Mouse (Mus musculus): Measurements from ENCODE around the gene Lhcgr. TPM values are rescaled to one million over a fixed set of nuclear protein-coding genes. Genes with fewer than 3 reads are reported as not detected.

Lhcgr gene
- total RNA-seq, 2 experiments from 2014 or later = 0.05 TPM; not detected in 1

DNA sequence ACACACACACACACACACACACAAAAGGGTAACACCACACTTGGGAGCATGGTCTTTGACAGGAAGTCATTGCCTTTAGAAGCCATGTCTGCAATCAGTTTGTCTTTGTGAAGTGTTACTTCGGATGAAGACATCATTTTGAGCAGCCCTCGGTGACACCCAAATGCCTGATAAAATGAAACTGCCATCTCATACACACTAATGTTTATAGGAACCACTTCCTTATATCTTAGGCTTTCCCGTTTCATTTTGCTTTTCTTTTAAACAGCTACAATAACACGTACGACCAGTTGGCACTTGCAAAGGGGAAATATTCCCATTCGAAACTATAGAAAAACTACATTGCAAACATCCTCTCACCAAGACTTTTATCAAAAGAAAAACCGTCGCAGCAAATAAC lies 42.1 kb downstream of the Lhcgr start:
- intact Hi-C loops (cut with DNase I) = no loop called here
- no peak for DNase-seq

DNA sequence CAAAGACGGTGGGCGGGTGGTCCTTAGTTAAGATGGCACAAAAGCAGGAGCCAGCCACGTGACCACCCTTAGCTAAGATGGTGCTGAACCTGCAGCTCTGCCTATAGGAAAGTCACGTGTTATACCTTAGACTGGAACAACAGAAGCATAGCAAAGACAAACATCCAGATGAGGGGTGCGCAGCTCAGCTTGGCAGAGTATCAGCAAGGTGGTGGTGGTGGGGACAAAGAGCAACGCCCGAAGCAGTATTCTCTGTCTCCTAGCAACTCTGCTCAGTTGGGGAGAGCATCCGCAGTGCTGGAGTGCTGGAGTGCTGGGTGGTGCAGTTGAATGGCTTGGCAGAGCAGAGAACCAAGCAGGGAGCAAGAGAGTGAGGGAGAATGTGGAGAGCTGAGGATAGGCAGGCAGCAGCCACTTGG lies 85.5 kb downstream of the Lhcgr start:
- no peak for DNase-seq
- intact Hi-C loops (cut with DNase I) = no loop called here

DNA sequence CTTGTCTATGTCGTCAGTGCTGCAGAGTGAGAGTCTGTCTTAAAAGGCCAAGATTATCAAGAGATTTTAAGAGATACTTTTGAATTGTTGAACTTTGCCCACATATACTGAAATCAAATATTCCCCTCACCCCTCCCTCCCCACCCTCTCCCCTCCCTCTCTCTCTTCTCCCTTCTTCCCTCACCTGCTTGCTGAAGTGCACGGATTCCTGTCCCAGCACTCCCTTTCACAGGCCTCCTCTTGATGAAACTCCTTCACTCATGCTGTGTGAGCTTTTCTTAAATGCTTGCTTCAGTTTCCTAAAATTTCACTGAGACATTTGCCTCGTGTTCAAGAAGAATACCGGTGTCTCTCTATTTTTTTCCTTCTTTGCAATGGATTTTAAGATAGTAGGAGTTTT lies 88.7 kb downstream of the Lhcgr start:
- no peak for DNase-seq

DNA sequence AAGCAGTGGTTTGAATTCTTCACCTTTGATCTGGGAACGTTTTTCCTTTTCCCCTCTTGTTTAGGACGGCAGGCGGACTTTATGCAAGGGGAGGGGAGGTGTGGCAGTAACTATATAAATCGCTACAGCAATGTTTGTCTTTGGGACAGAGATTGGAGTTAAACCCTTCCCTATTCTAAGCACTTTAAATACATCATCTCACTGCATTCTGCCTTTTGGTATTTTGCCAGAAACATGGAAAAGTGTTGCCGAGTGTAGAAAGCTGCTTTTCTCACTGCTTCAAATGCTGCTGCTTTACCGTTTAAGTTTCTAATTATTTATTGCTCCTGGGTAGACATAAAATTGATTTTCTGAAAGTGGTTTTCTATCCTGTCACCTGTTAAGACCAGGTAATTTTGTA lies 89.4 kb downstream of the Lhcgr start:
- intact Hi-C loops (cut with DNase I) = no loop called here
- no peak for DNase-seq

More for the DNA sequence above, 88.7 kb downstream of the Lhcgr start:
- intact Hi-C loops (cut with DNase I) = no loop called here

DNA sequence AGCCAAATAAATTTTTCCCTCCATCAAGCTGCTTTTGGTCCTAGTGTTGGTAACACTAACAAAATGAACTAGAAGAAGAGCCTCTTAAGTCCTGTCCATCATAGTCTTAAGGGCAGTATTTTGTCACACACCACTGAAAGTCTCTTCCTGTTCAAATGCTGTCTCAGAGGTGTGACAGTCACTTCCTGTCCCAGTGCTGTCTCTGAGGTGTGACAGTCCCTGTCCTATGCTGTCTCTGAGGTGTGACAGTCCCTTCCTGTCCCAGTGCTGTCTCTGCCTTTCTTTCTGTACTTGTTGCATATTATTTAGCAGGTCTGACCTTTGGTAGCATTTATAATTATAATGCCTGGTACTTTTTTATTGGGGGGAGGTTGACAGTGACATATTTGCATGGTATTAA lies 90.9 kb downstream of the Lhcgr start:
- DNase-seq = no peak
- intact Hi-C loops (cut with DNase I) = no loop called here

DNA sequence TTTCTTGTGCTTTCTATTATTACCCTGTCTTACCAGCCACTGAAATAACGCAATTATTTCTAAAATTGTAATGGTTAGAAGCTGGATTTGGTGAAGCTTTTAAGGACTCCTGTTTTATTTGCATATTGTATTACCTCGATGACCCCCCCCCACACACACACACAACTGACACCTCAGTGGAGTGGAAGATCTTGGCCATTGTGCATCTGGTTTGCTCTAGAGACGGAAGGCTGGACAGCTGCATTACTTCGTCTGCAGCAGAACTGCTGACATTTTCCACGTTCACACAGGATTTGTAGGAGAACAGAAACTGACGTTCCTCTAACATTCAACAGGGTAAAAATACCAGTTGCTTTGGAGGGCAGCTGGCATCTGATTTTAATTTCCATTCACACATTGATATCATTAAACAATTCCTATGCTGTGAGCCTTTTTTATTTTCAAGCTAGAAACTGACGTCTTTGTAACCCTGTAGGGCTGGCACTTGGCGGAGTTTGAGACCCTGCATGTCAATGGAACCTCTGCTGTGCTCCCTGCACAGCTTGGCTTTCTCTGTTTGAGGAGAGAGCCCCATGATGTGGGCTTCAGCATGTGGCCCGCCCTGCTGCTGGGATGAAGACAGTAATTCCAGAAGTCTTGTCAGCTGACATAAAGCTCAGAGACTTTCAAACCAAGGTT lies 95.0 kb downstream of the Lhcgr start:
- intact Hi-C loops (cut with DNase I) = no loop called here
- peak in 1 of 2 experiments; percentile 1 for DNase-seq

DNA sequence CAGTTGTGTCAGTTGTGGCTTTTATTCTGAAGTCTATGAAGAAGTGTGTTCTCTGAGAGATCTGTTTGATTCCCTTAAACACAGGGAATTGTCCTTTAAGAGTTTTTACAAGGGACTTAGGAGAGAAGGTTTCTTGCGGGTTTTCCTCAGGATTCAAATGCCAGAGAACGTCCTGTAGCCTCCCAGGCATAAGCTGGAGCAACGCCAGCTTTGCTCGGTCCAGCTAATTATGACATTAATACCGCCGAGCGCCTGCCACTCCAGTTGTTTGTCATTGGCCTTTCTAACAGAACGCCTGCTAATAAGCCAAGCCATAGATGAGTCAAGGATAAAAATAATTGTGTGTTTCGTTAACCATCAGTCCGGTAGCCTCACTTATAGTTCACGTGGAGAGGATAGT lies 103.6 kb downstream of the Lhcgr start:
- intact Hi-C loops (cut with DNase I) = no loop called here
- DNase-seq = no peak

DNA sequence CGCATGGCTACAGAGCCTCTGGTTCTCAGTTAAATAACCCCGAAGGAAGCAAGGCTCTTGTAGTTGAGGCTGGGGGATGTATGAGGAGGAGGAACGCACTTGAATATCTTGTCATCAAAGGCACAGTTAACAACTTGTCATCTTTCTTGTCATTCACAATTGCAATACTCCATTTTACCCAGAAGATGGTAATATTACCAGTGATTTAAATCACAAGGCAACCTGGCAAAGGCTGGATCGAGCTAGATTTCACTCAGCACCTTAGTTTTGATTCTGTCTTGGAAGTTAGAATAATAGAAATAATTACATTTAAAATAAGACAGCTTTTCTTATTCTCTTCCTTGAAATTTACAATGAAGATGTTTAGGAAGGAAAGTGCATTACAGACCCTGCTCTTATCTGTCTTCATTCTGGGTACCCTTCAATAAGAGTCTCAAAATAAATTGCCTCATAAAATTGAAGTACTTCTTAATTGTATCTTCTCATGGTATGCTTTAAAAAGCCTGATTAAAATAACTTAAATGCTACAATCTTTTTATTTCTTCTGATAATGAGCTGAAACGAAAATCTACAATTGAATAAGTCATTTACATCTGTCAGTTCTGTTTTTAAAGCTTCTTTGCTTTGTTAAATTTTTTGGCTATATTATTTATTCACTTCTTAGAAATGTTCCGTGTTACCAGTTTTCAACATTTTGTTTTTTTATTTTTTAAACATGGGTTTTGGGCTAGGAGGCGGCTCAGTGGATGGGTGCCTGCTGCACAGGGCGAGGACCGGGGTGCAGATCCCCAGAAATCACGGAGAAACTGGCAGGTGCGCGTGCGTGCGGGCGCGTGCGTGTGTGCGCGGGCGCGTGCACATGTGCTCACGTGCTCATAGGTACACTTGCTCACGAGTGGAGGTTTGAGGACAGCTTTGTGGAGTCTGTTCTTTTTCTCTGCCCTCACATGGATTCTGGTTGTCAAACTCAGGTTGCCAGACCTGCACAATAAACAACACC lies 116.2 kb downstream of the Lhcgr start:
- intact Hi-C loops (cut with DNase I) = no loop called here
- no peak for DNase-seq

DNA sequence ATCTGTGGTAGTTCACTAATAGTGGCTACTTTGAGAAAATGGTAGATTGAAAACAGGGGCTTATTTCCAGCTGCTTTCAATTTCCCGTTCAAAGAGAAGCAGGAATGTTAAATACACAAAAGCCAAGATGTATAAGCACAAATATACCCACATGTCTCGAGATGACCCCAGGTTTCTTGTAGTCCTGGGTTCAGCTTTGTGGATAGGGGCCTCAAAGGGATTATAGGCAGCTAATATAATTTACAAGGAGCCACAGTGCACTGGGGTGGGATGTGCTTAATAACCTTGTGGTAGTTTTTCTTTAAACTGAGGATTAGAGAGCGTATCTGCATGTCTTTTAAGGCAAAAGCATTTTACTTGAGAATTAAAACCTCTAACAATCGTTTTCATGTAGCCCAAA lies 121.0 kb downstream of the Lhcgr start:
- intact Hi-C loops (cut with DNase I) = no loop called here
- no peak for DNase-seq

DNA sequence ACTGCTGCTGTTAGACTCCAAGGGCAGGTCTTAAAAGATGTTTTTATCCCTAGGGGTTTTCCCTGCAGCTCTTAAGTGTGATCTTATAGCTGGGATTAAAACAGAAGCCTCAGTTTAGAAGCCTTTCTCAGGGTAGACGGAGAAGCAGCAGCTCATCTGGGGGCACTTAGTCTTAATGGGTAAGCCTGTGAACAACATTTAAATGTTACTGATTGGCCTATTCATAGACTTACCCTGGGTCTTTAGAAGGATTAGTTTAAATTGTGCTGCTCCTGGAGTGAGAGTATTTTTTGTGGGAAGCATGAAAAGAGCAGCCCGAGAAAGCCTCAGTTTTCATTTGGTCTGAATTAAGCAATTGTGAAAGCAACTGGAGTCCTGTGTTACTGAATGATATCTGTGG lies 121.9 kb downstream of the Lhcgr start:
- no peak for DNase-seq
- intact Hi-C loops (cut with DNase I) = no loop called here

DNA sequence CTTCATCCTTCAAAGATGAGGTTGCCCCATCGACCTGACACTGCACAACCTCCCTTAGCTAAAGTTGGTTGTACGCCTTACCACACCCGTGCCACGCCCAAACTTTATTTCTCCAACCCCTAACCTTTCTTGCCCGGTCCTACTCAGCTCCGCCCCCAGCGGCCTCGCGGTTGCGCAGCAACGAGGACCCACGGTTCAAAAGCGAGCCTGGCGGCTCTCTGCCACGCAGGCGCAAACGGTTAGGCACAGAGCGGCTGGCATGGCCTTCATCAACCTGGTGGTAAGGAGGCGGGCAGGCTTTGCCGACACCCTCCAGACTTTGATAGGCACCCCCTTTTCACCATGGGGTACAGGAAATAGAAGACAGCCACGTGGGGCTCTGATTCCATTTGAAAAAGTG lies 123.3 kb downstream of the Lhcgr start, which contains the start of gene Gtf2a1l:
Gtf2a1l (plus strand) TSS at position 209 of the 400 bp plus-strand sequence.
- peak; percentile 18 to 36 for DNase-seq
- intact Hi-C loops (cut with DNase I) = no loop called here

Other genes with a start within 250 kb of the Lhcgr start
- 10 to 100 TPM; 25.9 to 30.9 TPM for gene Ston1, start 194.3 kb downstream of the Lhcgr start, total RNA-seq (2021)
- gene Gtf2a1l, start 123.3 kb downstream of the Lhcgr start, total RNA-seq (2021) = not detected